Mouse (Mus musculus) intestine, embryonic 16.5 days (tissue): ENCODE results near the gene Hoxb3. TPM values are rescaled to one million over a fixed set of nuclear protein-coding genes. Genes with fewer than 3 reads are reported as not detected.

Source experiments
- ATAC-seq: fragments of 200-750 bp; cut with Nextera tagmentation; 2 replicates; pipeline ENCODE4 v1.8.0; 2017; ENCODE audit warnings: moderate TSS enrichment, moderate library complexity
- H3K27ac ChIP-seq: fragments of 300-500 bp; sonication (generic); 2 replicates; pipeline ENCODE4 v1.5.1; 2014; ENCODE audit warnings: mild to moderate bottlenecking, low read length
- H3K27me3 ChIP-seq: fragments of 300-500 bp; sonication (generic); replicated peaks from 2 replicates; pipeline ENCODE4 v1.6.1; 2014; ENCODE audit warnings: low read length, control low read depth, mixed read lengths; ENCODE audit not compliant: control insufficient read depth, insufficient read depth
- H3K36me3 ChIP-seq: fragments of 300-500 bp; sonication (generic); 2 replicates; pipeline ENCODE4 v1.6.1; 2014; ENCODE audit warnings: low read length, control low read depth; ENCODE audit not compliant: control insufficient read depth, insufficient read depth
- H3K4me1 ChIP-seq: fragments of 300-500 bp; sonication (generic); 2 replicates; pipeline ENCODE4 v1.6.1; 2014; ENCODE audit warnings: low read length, control low read depth, mixed read lengths; ENCODE audit not compliant: control insufficient read depth, insufficient read depth
- H3K4me2 ChIP-seq: fragments of 300-500 bp; sonication (generic); 2 replicates; pipeline ENCODE4 v1.6.1; 2014; ENCODE audit warnings: low read depth, low read length, control low read depth
- H3K4me3 ChIP-seq: fragments of 300-500 bp; sonication (generic); 2 replicates; pipeline ENCODE4 v1.5.1; 2014; ENCODE audit warnings: mild to moderate bottlenecking, low read length
- H3K9ac ChIP-seq: fragments of 300-500 bp; sonication (generic); 2 replicates; pipeline ENCODE4 v1.6.1; 2014; ENCODE audit warnings: low read depth, low read length
- H3K9me3 ChIP-seq: fragments of 300-500 bp; sonication (generic); 2 replicates; pipeline ENCODE4 v1.6.1; 2016; ENCODE audit warnings: low read length, control low read depth; ENCODE audit not compliant: control insufficient read depth
- WGBS: fragments of 180-500 bp; shearing (Covaris S2); extraction: QIAGEN DNeasy Blood & Tissue Kit; methylation state at CpG from one replicate; pipeline ENCODE4 v1.1.7; 2014; 5-methylcytosine and 5-hydroxymethylcytosine counted together
- polyA plus RNA-seq: library from polyadenylated mRNA; unstranded; fragments of >200 nt; fragmentation: Nextera tagmentation; extraction: Ambion mirVana; gene quantifications from 2 replicates; pipeline ENCODE4 v1.2.1, GENCODE M21; 2015

The Hoxb3 gene
- 1.4 and 1.5 TPM in 2 replicates for polyA plus RNA-seq

GRCm38 (mm10) chr11:96323154-96323553 is at the start of gene Hoxb3:
TSS of gene Hoxb3 (plus strand) at chr11:96323326.
- H3K27me3 ChIP-seq: no peaks in the 10 kb centered on the region
- 38% methylated on average over 10 of the region's 10 CpGs for WGBS
- H3K27ac ChIP-seq: peak within 1 kb of the TSS; percentile 88
- H3K4me1 ChIP-seq: peaks cover 13% of the 10 kb centered on the region; the same call in 1 of the 2 replicates
- no peaks in the 10 kb centered on the region for H3K36me3 ChIP-seq
- H3K4me3 ChIP-seq: peak within 1 kb of the TSS; percentile 35
- peak within 1 kb of the TSS; percentile 79 for H3K4me2 ChIP-seq
- H3K9ac ChIP-seq: peak within 1 kb of the TSS; percentile 72
- no peak for ATAC-seq
- H3K9me3 ChIP-seq: no peaks in the 10 kb centered on the region

GRCm38 (mm10) chr11:96274428-96274827 is 48.7 kb upstream of the Hoxb3 start:
- Histone ChIP-seq H3K27ac (no peak overlapping the region), H3K9ac (no peak overlapping the region), H3K4me3 (no peak overlapping the region), H3K4me2 (no peak overlapping the region), H3K36me3 (no peaks in the 10 kb centered on the region), H3K27me3 (peaks cover 87% of the 10 kb centered on the region), H3K9me3 (no peaks in the 10 kb centered on the region), H3K4me1 (peaks cover 19% of the 10 kb centered on the region)
- ATAC-seq: no peak
- 19% methylated on average over 10 of the region's 10 CpGs for WGBS

- H3K9me3 ChIP-seq: no peaks in the 10 kb centered on the region
- no peak for ATAC-seq
- H3K9ac ChIP-seq: no peak overlapping the region
- no peak overlapping the region for H3K27ac ChIP-seq
- no peak overlapping the region for H3K4me3 ChIP-seq
- H3K4me2 ChIP-seq: no peak overlapping the region
- peaks cover 16% of the 10 kb centered on the region for H3K4me1 ChIP-seq
- peaks cover 84% of the 10 kb centered on the region for H3K27me3 ChIP-seq
- no peaks in the 10 kb centered on the region for H3K36me3 ChIP-seq
- WGBS: 21% methylated on average over 4 of the region's 4 CpGs
These were observed 47.2 kb upstream of the Hoxb3 start for GRCm38 (mm10) chr11:96275896-96276295.

GRCm38 (mm10) chr11:96277151-96278044 is 45.7 kb upstream of the Hoxb3 start:
- no peaks in the 10 kb centered on the region for H3K36me3 ChIP-seq
- peaks cover 5% of the 10 kb centered on the region; the same call in 1 of the 2 replicates for H3K4me1 ChIP-seq
- peak overlapping the region; percentile 9; the same call in 1 of the 2 replicates for H3K4me3 ChIP-seq
- WGBS: 7% methylated on average over 35 of the region's 35 CpGs
- H3K27ac ChIP-seq: no peak overlapping the region
- H3K4me2 ChIP-seq: peak overlapping the region; percentile 37
- H3K9me3 ChIP-seq: no peaks in the 10 kb centered on the region
- peak; percentile 30; the same call in 1 of the 2 replicates for ATAC-seq
- H3K27me3 ChIP-seq: peaks cover 80% of the 10 kb centered on the region
- H3K9ac ChIP-seq: 0 out of 2 replicates have a peak overlapping the region, but pooled peaks have one; percentile 27

- Histone ChIP-seq H3K9ac (no peak overlapping the region), H3K27ac (no peak overlapping the region), H3K4me1 (peaks cover 8% of the 10 kb centered on the region; the same call in 1 of the 2 replicates)
These were observed 44.8 kb upstream of the Hoxb3 start for GRCm38 (mm10) chr11:96278324-96278723.

GRCm38 (mm10) chr11:96278773-96279172 is 44.4 kb upstream of the Hoxb3 start:
- Histone ChIP-seq H3K4me3 (no peak overlapping the region), H3K36me3 (no peaks in the 10 kb centered on the region), H3K9me3 (no peaks in the 10 kb centered on the region), H3K9ac (no peak overlapping the region), H3K4me1 (peaks cover 8% of the 10 kb centered on the region; the same call in 1 of the 2 replicates), H3K4me2 (no peak overlapping the region), H3K27me3 (peaks cover 77% of the 10 kb centered on the region), H3K27ac (no peak overlapping the region)
- peak; percentile 70 for ATAC-seq
- under 1% methylated on average over 9 of the region's 9 CpGs for WGBS

More at GRCm38 (mm10) chr11:96278324-96278723, 44.8 kb upstream of the Hoxb3 start:
- H3K4me2 ChIP-seq: no peak overlapping the region
- H3K9me3 ChIP-seq: no peaks in the 10 kb centered on the region
- no peak; the same call in 1 of the 2 replicates for ATAC-seq
- 17% methylated on average over 14 of the region's 14 CpGs for WGBS
- no peaks in the 10 kb centered on the region for H3K36me3 ChIP-seq
- H3K4me3 ChIP-seq: no peak overlapping the region
- H3K27me3 ChIP-seq: peaks cover 78% of the 10 kb centered on the region

- Histone ChIP-seq H3K4me2 (peak overlapping the region; percentile 37; the same call in 1 of the 2 replicates), H3K4me3 (peak overlapping the region; percentile 7; the same call in 1 of the 2 replicates), H3K4me1 (peaks cover 8% of the 10 kb centered on the region; the same call in 1 of the 2 replicates), H3K9ac (0 out of 2 replicates have a peak overlapping the region, but pooled peaks have one; percentile 33), H3K27ac (no peak overlapping the region), H3K9me3 (no peaks in the 10 kb centered on the region), H3K27me3 (peaks cover 69% of the 10 kb centered on the region), H3K36me3 (no peaks in the 10 kb centered on the region)
- no peak for ATAC-seq
- WGBS: 11% methylated on average over 31 of the region's 31 CpGs
These were observed 43.5 kb upstream of the Hoxb3 start for GRCm38 (mm10) chr11:96279421-96280233.

- no peaks in the 10 kb centered on the region for H3K9me3 ChIP-seq
- H3K4me1 ChIP-seq: peaks cover 9% of the 10 kb centered on the region; the same call in 1 of the 2 replicates
- H3K36me3 ChIP-seq: no peaks in the 10 kb centered on the region
- no peak overlapping the region for H3K9ac ChIP-seq
- H3K4me2 ChIP-seq: peak overlapping the region; percentile 37; the same call in 1 of the 2 replicates
- ATAC-seq: no peak
- H3K4me3 ChIP-seq: peak overlapping the region; percentile 18; the same call in 1 of the 2 replicates
- WGBS: 36% methylated on average over 8 of the region's 8 CpGs
- no peak overlapping the region; the same call in 1 of the 2 replicates for H3K27ac ChIP-seq
- peaks cover 58% of the 10 kb centered on the region for H3K27me3 ChIP-seq
These were observed 42.4 kb upstream of the Hoxb3 start for GRCm38 (mm10) chr11:96280399-96281378.
